Mouse (Mus musculus): ENCODE results near the gene Aldh16a1. TPM values are rescaled to one million over a fixed set of nuclear protein-coding genes. Genes with fewer than 3 reads are reported as not detected.
"Not testable (repeated sequence)": the region's sequence is repeated elsewhere in the genome, so short reads cannot be mapped to it uniquely, and the experiment has no call there.

The Aldh16a1 gene
- total RNA-seq, 2 experiments from 2014 or later: 10.3 to 12.7 TPM

DNA sequence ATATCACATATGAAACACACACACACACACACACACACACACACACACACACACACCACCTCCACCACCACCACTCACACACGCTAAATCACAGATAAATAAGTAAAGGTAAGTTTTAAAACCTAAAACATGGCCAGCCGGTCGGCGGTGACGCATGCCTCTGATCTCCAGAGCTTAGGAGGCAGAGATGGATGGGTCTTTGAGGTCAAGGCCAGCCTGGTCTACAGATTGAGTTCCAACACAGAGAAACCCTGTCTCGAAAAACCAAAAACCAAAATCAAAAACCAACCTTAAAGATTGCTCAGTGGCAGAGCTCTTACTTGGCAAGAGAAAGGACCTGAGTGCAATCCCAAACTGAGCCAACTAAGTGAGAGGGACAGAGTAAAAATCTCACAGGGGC lies 54.3 kb downstream of the Aldh16a1 start:
- ATAC-seq (replicated peaks; ENCODE audit: low FRiP score, poor library complexity, severe bottlenecking): no peak

DNA sequence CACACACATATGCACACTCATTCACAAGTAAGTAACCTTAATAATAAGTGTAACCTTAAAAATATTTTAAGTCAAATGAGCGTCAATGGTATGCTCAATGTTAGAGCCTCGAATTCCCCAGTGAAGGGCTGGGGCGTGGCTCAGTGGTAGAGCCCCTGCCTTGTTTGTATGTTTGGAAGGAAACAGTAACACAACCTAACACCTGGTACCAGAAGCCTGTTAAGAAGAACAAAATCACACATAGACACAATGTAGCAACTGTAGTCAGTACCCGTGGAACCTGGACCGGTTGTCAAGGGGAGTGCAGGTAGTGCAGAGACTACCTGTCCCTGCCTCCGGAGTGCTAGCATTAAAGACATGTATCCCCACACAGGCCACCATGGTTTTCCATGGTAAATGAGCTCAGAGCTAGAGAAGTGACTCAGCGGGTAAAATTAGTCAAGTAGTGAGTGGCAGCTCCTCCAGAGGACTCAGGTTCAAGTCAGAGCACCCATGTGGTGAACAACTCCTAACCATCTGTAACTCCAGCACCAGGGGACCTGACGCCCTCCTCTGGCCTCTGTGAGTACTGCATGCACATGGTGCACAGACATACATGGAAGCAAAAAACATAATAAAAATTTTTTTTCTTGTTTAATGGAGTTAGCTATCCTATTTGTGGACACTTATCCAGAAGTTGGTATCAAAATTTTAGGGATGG lies 55.7 kb downstream of the Aldh16a1 start:
- ATAC-seq (replicated peaks; ENCODE audit: low FRiP score, poor library complexity, severe bottlenecking): no peak

DNA sequence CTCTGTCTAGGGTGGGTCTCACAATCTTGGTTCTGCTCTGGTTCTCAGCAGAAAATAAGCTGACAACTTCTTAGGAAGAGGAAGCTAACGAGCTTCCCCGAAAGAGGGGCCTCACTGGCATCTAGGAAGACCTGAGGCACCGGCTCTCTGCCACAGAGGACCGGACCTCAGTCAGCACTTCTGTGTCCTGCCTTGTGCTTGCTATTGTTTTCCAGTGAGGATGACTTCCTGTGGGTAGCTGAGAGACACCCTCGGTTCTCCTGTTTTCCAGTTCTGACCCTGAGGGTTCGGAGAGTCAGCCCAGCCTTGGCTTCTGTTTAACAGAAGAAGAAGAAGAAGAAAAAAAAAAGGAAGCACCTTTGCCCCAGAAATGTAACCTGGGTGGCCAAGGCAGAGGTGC lies 56.9 kb downstream of the Aldh16a1 start:
- no peak for ATAC-seq (replicated peaks; ENCODE audit: low FRiP score, poor library complexity, severe bottlenecking)

DNA sequence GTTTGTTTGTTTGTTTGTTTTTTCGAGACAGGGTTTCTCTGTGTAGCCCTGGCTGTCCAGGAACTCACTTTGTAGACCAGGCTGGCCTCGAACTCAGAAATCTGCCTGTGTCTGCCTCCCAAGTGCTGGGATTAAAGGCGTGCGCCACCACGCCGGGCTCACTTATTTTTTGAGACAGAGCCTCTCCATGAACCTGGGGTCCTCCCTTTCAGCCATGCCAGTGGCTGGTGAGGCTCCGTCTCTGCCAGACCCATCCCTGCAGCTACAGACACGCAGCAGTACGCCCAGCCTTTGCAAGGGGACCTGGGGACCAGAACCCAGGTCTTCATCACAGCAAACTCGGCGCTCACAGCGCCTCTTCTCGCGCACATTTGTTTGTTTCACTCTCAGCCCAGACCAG lies 58.4 kb downstream of the Aldh16a1 start:
- not testable (repeated sequence) for ATAC-seq (replicated peaks; ENCODE audit: low FRiP score, poor library complexity, severe bottlenecking)

GRCm38 (mm10) chr7:45095367-45095766 lies 59.0 kb downstream of the Aldh16a1 start:
- no peak for ATAC-seq (replicated peaks; ENCODE audit: low FRiP score, poor library complexity, severe bottlenecking)

DNA sequence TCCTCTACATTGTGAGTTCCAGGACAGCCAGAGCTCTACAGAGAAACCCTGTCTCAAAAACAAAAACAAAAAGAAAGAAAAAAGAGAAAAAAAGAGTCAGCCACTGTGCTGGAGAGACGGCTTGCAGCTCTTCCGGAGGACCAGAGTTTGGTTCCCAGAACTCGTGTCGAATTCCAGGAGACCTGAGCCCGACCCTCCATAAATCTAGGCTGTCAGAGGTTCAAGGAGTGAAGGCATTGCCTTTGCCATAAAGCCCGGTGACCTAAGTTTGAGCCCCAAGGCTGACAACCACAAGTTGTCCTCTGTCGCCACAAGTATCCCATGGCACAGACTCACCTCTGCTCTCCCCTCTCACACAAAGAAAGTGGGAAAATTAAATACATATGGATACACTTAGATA lies 60.3 kb downstream of the Aldh16a1 start:
- no peak for ATAC-seq (replicated peaks; ENCODE audit: low FRiP score, poor library complexity, severe bottlenecking)

DNA sequence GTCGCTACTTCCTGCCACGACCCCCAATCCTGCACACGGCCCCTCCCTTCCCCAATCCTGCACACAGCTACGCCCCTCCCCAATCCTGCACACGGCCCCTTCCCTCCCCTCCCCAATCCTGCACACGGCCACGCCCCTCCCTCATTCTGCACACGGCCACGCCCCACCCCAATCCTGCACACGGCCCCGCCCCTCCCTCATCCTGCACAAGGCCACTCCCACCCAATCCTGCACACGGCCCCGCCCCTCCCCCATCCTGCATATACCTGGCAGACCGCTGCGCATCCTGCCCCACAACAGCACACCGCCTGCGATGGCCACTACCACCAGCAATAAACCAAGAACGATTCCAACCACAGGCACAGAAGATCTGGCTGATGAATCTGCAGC lies 60.9 kb downstream of the Aldh16a1 start:
- no peak for ATAC-seq (replicated peaks; ENCODE audit: low FRiP score, poor library complexity, severe bottlenecking)

- ATAC-seq (replicated peaks; ENCODE audit: low FRiP score, poor library complexity, severe bottlenecking): no peak
Observed at GRCm38 (mm10) chr7:45092828-45093515, 61.4 kb downstream of the Aldh16a1 start.

- no peak for ATAC-seq (replicated peaks; ENCODE audit: low FRiP score, poor library complexity, severe bottlenecking)
Observed at GRCm38 (mm10) chr7:45092048-45092447, 62.3 kb downstream of the Aldh16a1 start, which contains the start of gene Rcn3. Gene Rcn3 (minus strand): TSS chr7:45092221.

- no peak for ATAC-seq (replicated peaks; ENCODE audit: low FRiP score, poor library complexity, severe bottlenecking)
Observed at GRCm38 (mm10) chr7:45091001-45091990, 63.1 kb downstream of the Aldh16a1 start.

Other genes starting within 250 kb of the Aldh16a1 start
Only the 30 nearest of the 32 such genes appear.
- gene Tsks, start 211.4 kb downstream of the Aldh16a1 start, total RNA-seq (2015; ENCODE audit: low replicate concordance): not detected in 2 replicates
- gene Tsks, start 211.4 kb downstream of the Aldh16a1 start, total RNA-seq (2017; ENCODE audit: low replicate concordance): not detected in 2 replicates
- gene Cpt1c, start 179.7 kb downstream of the Aldh16a1 start, total RNA-seq (2015; ENCODE audit: low replicate concordance): 0.19 and 1.5 TPM in 2 replicates
- 0.28 and 0.51 TPM in 2 replicates for gene Cpt1c, start 179.7 kb downstream of the Aldh16a1 start, total RNA-seq (2017; ENCODE audit: low replicate concordance)
- gene Prmt1, start 168.0 kb downstream of the Aldh16a1 start, total RNA-seq (2015; ENCODE audit: low replicate concordance): 21.7 and 73.4 TPM in 2 replicates
- 9.2 and 30.6 TPM in 2 replicates for gene Prmt1, start 168.0 kb downstream of the Aldh16a1 start, total RNA-seq (2017; ENCODE audit: low replicate concordance)
- gene Irf3, start 156.9 kb downstream of the Aldh16a1 start, total RNA-seq (2015; ENCODE audit: low replicate concordance): 15.5 and 24.2 TPM in 2 replicates
- gene Irf3, start 156.9 kb downstream of the Aldh16a1 start, total RNA-seq (2017; ENCODE audit: low replicate concordance): 17.0 and 34.1 TPM in 2 replicates
- 2.9 and 9.6 TPM in 2 replicates for gene Bcl2l12, start 155.9 kb downstream of the Aldh16a1 start, total RNA-seq (2015; ENCODE audit: low replicate concordance)
- 1.3 and 2.5 TPM in 2 replicates for gene Bcl2l12, start 155.9 kb downstream of the Aldh16a1 start, total RNA-seq (2017; ENCODE audit: low replicate concordance)
- 7.9 and 10.7 TPM in 2 replicates for gene Scaf1, start 138.2 kb downstream of the Aldh16a1 start, total RNA-seq (2015; ENCODE audit: low replicate concordance)
- gene Scaf1, start 138.2 kb downstream of the Aldh16a1 start, total RNA-seq (2017; ENCODE audit: low replicate concordance): 9.8 and 10.0 TPM in 2 replicates
- gene Rras, start 136.6 kb downstream of the Aldh16a1 start, total RNA-seq (2015; ENCODE audit: low replicate concordance): 7.5 and 10.8 TPM in 2 replicates
- 0.60 TPM in 1 of 2 replicates, not detected in the other for gene Rras, start 136.6 kb downstream of the Aldh16a1 start, total RNA-seq (2017; ENCODE audit: low replicate concordance)
- gene Prr12, start 101.7 kb downstream of the Aldh16a1 start, total RNA-seq (2015; ENCODE audit: low replicate concordance): 3.3 and 6.1 TPM in 2 replicates
- 0.60 and 0.70 TPM in 2 replicates for gene Prr12, start 101.7 kb downstream of the Aldh16a1 start, total RNA-seq (2017; ENCODE audit: low replicate concordance)
- gene Nosip, start 92.2 kb downstream of the Aldh16a1 start, total RNA-seq (2015; ENCODE audit: low replicate concordance): 10.4 and 20.7 TPM in 2 replicates
- gene Nosip, start 92.2 kb downstream of the Aldh16a1 start, total RNA-seq (2017; ENCODE audit: low replicate concordance): 15.5 and 22.2 TPM in 2 replicates
- 1.3 and 5.2 TPM in 2 replicates for gene Prrg2, start 91.9 kb downstream of the Aldh16a1 start, total RNA-seq (2015; ENCODE audit: low replicate concordance)
- 0.34 and 7.0 TPM in 2 replicates for gene Prrg2, start 91.9 kb downstream of the Aldh16a1 start, total RNA-seq (2017; ENCODE audit: low replicate concordance)
- gene Rcn3, start 62.4 kb downstream of the Aldh16a1 start, total RNA-seq (2015; ENCODE audit: low replicate concordance): 1.3 and 2.5 TPM in 2 replicates
- 6.7 and 7.5 TPM in 2 replicates for gene Rcn3, start 62.4 kb downstream of the Aldh16a1 start, total RNA-seq (2017; ENCODE audit: low replicate concordance)
- gene Fcgrt, start 50.7 kb downstream of the Aldh16a1 start, total RNA-seq (2015; ENCODE audit: low replicate concordance): 2.5 and 7.3 TPM in 2 replicates
- 10.3 and 11.4 TPM in 2 replicates for gene Fcgrt, start 50.7 kb downstream of the Aldh16a1 start, total RNA-seq (2017; ENCODE audit: low replicate concordance)
- 604 and 677 TPM in 2 replicates for gene Rps11, start 30.1 kb downstream of the Aldh16a1 start, total RNA-seq (2015; ENCODE audit: low replicate concordance)
- 233 and 238 TPM in 2 replicates for gene Rps11, start 30.1 kb downstream of the Aldh16a1 start, total RNA-seq (2017; ENCODE audit: low replicate concordance)
- gene Rpl13a, start 25.8 kb downstream of the Aldh16a1 start, total RNA-seq (2015; ENCODE audit: low replicate concordance): 517 and 725 TPM in 2 replicates
- gene Rpl13a, start 25.8 kb downstream of the Aldh16a1 start, total RNA-seq (2017; ENCODE audit: low replicate concordance): 475 and 688 TPM in 2 replicates
- not detected in 2 replicates for gene Gm45713, start 18.4 kb downstream of the Aldh16a1 start, total RNA-seq (2015; ENCODE audit: low replicate concordance)
- not detected in 2 replicates for gene Gm45713, start 18.4 kb downstream of the Aldh16a1 start, total RNA-seq (2017; ENCODE audit: low replicate concordance)
- gene Flt3l, start 18.2 kb downstream of the Aldh16a1 start, total RNA-seq (2015; ENCODE audit: low replicate concordance): 1.3 and 3.8 TPM in 2 replicates
- 2.6 and 3.6 TPM in 2 replicates for gene Flt3l, start 18.2 kb downstream of the Aldh16a1 start, total RNA-seq (2017; ENCODE audit: low replicate concordance)
- 33.4 and 59.6 TPM in 2 replicates for gene Pih1d1, start 281 bp downstream of the Aldh16a1 start, total RNA-seq (2015; ENCODE audit: low replicate concordance)
- gene Pih1d1, start 281 bp downstream of the Aldh16a1 start, total RNA-seq (2017; ENCODE audit: low replicate concordance): 2.7 and 15.8 TPM in 2 replicates
- gene Slc17a7, start 9.4 kb upstream of the Aldh16a1 start, total RNA-seq (2015; ENCODE audit: low replicate concordance): not detected in 2 replicates
- gene Slc17a7, start 9.4 kb upstream of the Aldh16a1 start, total RNA-seq (2017; ENCODE audit: low replicate concordance): 0.28 TPM in 1 of 2 replicates, not detected in the other
- gene Gfy, start 25.0 kb upstream of the Aldh16a1 start, total RNA-seq (2015; ENCODE audit: low replicate concordance): not detected in 2 replicates
- gene Gfy, start 25.0 kb upstream of the Aldh16a1 start, total RNA-seq (2017; ENCODE audit: low replicate concordance): not detected in 2 replicates
- gene Pth2, start 26.4 kb upstream of the Aldh16a1 start, total RNA-seq (2015; ENCODE audit: low replicate concordance): not detected in 2 replicates
- gene Pth2, start 26.4 kb upstream of the Aldh16a1 start, total RNA-seq (2017; ENCODE audit: low replicate concordance): not detected in 2 replicates
- not detected in 2 replicates for gene Ccdc155, start 50.3 kb upstream of the Aldh16a1 start, total RNA-seq (2015; ENCODE audit: low replicate concordance)
- not detected in 2 replicates for gene Ccdc155, start 50.3 kb upstream of the Aldh16a1 start, total RNA-seq (2017; ENCODE audit: low replicate concordance)
- 6.3 and 20.8 TPM in 2 replicates for gene Dkkl1, start 57.6 kb upstream of the Aldh16a1 start, total RNA-seq (2015; ENCODE audit: low replicate concordance)
- gene Dkkl1, start 57.6 kb upstream of the Aldh16a1 start, total RNA-seq (2017; ENCODE audit: low replicate concordance): 0.56 TPM in 1 of 2 replicates, not detected in the other
- not detected in 2 replicates for gene Tead2, start 61.2 kb upstream of the Aldh16a1 start, total RNA-seq (2015; ENCODE audit: low replicate concordance)
- gene Tead2, start 61.2 kb upstream of the Aldh16a1 start, total RNA-seq (2017; ENCODE audit: low replicate concordance): 0.42 and 0.51 TPM in 2 replicates
- gene Cd37, start 84.5 kb upstream of the Aldh16a1 start, total RNA-seq (2015; ENCODE audit: low replicate concordance): 38.9 and 50.1 TPM in 2 replicates
- gene Cd37, start 84.5 kb upstream of the Aldh16a1 start, total RNA-seq (2017; ENCODE audit: low replicate concordance): 18.7 and 20.7 TPM in 2 replicates
- not detected in 2 replicates for gene Slc6a16, start 86.5 kb upstream of the Aldh16a1 start, total RNA-seq (2015; ENCODE audit: low replicate concordance)
- gene Slc6a16, start 86.5 kb upstream of the Aldh16a1 start, total RNA-seq (2017; ENCODE audit: low replicate concordance): not detected in 2 replicates
- not detected in 2 replicates for gene Slc6a21, start 122.9 kb upstream of the Aldh16a1 start, total RNA-seq (2015; ENCODE audit: low replicate concordance)
- not detected in 2 replicates for gene Slc6a21, start 122.9 kb upstream of the Aldh16a1 start, total RNA-seq (2017; ENCODE audit: low replicate concordance)
- gene Trpm4, start 179.2 kb upstream of the Aldh16a1 start, total RNA-seq (2015; ENCODE audit: low replicate concordance): 0.42 TPM in 1 of 2 replicates, not detected in the other
- gene Trpm4, start 179.2 kb upstream of the Aldh16a1 start, total RNA-seq (2017; ENCODE audit: low replicate concordance): not detected in 2 replicates
- not detected in 2 replicates for gene Hrc, start 180.7 kb upstream of the Aldh16a1 start, total RNA-seq (2015; ENCODE audit: low replicate concordance)
- gene Hrc, start 180.7 kb upstream of the Aldh16a1 start, total RNA-seq (2017; ENCODE audit: low replicate concordance): not detected in 2 replicates
- 1.9 TPM in 1 of 2 replicates, not detected in the other for gene Ppfia3, start 212.4 kb upstream of the Aldh16a1 start, total RNA-seq (2015; ENCODE audit: low replicate concordance)
- gene Ppfia3, start 212.4 kb upstream of the Aldh16a1 start, total RNA-seq (2017; ENCODE audit: low replicate concordance): 0.26 TPM in 1 of 2 replicates, not detected in the other
- gene Lin7b, start 216.0 kb upstream of the Aldh16a1 start, total RNA-seq (2015; ENCODE audit: low replicate concordance): 1.5 TPM in 1 of 2 replicates, not detected in the other
- gene Lin7b, start 216.0 kb upstream of the Aldh16a1 start, total RNA-seq (2017; ENCODE audit: low replicate concordance): 5.4 TPM in 1 of 2 replicates, not detected in the other

Data from erythroblast, adult 5-6 weeks (primary cell).